Mouse (Mus musculus) midbrain, embryonic 12.5 days (tissue): ENCODE measurements at regions not wholly inside any gene's neighbourhood (a gene's known extent, or its start where the extent isn't known, plus 50 kb on each side); places are given as distances from the start of the nearest gene placed in this dataset.

ENCODE experiments used
- ATAC-seq: fragments of 200-750 bp; cut with Nextera tagmentation; 2 replicates; pipeline ENCODE4 v1.8.0; 2017; ENCODE audit warnings: low read depth, moderate TSS enrichment, moderate library complexity; ENCODE audit not compliant: low FRiP score
- H3K27ac ChIP-seq: fragments of 300-500 bp; sonication (generic); replicated peaks from 2 replicates; pipeline ENCODE4 v1.5.1; 2016; ENCODE audit warnings: mild to moderate bottlenecking
- H3K27me3 ChIP-seq: fragments of 300-500 bp; sonication (generic); 2 replicates; pipeline ENCODE4 v1.6.1; 2016; ENCODE audit warnings: mild to moderate bottlenecking
- H3K36me3 ChIP-seq: fragments of 300-500 bp; sonication (generic); 2 replicates; pipeline ENCODE4 v1.6.1; 2016
- H3K4me1 ChIP-seq: fragments of 300-500 bp; sonication (generic); 2 replicates; pipeline ENCODE4 v1.6.1; 2016
- H3K4me2 ChIP-seq: fragments of 300-500 bp; sonication (generic); replicated peaks from 2 replicates; pipeline ENCODE4 v1.6.1; 2016; ENCODE audit warnings: mild to moderate bottlenecking, moderate library complexity
- H3K4me3 ChIP-seq: fragments of 300-500 bp; sonication (generic); 2 replicates; pipeline ENCODE4 v1.5.1; 2016; ENCODE audit warnings: mild to moderate bottlenecking
- H3K9ac ChIP-seq: fragments of 300-500 bp; sonication (generic); replicated peaks from 2 replicates; pipeline ENCODE4 v1.6.1; 2016; ENCODE audit warnings: mild to moderate bottlenecking, moderate library complexity
- H3K9me3 ChIP-seq: fragments of 300-500 bp; sonication (generic); 2 replicates; pipeline ENCODE4 v1.6.1; 2016; ENCODE audit warnings: mild to moderate bottlenecking
- WGBS: fragments of 180-500 bp; shearing (Covaris S2); methylation state at CpG from one replicate; pipeline ENCODE4 v1.1.7; 2016; 5-methylcytosine and 5-hydroxymethylcytosine counted together

- Histone ChIP-seq H3K27me3 (no peaks in the 10 kb centered on the region), H3K9me3 (no peaks in the 10 kb centered on the region), H3K4me1 (no peaks in the 10 kb centered on the region), H3K4me3 (no peak overlapping the region), H3K9ac (no peak overlapping the region), H3K36me3 (no peaks in the 10 kb centered on the region), H3K27ac (no peak overlapping the region), H3K4me2 (no peak overlapping the region)
- WGBS, result 85% methylated on average over 3 of the region's 3 CpGs
- ATAC-seq, result no peak
Measured at GRCm38 (mm10) chr12:68672011-68672410, 487.0 kb downstream of the Rps29 start.

DNA sequence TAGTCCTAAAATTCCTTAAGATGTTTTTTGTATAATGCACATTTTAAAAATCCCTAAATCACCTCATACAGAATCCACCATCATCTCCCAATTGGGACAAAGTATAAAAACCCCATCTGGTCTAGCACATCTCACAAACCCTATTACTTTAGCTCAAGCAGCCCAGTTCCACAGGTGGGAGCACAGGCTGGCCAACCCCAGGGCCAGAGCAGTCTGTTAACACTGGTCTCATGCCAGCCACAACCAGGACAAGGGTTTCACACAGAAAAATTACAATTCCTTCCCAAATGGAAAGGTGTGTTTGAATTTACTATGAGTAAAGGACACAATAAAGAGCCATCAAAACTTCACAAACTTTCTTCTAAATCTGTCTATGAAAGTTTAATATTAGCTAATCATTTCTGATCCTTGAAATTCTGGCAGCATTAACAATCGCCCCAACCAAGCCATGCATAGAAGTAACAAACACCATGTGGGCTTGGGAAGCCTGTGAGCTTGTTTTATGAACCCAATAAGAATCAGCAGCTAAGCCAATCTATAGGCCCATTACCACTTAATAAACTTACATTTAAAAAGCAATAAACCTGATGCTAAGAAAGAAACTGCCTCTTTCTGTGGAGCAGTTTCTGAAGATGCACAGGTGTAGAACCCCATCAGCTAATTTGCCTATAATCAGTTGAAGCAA is 512.9 kb downstream of the Rps29 start:
- Histone ChIP-seq H3K36me3 (no peaks in the 10 kb centered on the region), H3K4me2 (no peak overlapping the region), H3K27ac (no peak overlapping the region), H3K9ac (no peak overlapping the region), H3K27me3 (no peaks in the 10 kb centered on the region), H3K4me1 (no peaks in the 10 kb centered on the region), H3K4me3 (no peak overlapping the region), H3K9me3 (no peaks in the 10 kb centered on the region)
- WGBS, result 90% methylated on average over 1 of the region's 1 CpGs
- ATAC-seq, result no peak

DNA sequence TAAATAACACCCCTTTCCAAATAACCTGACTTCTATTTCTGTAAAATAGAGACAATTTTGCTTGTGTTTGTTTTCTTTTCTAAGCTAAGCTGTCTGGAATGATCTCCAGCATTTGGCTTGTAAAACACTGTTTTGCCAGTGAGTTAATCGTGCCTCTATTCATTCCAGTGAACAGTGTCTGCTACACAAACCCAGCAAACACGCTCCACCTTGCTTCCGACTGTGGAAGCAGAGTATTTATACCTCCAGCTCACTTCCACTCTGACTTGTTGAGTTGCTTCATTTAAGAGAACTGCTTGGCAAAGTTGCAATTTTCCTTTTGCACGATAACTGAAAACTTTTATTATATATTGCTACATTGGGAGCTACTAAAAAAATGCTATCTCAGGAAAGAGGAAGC is 515.3 kb downstream of the Rps29 start:
- no peak for ATAC-seq
- no peaks in the 10 kb centered on the region for H3K9me3 ChIP-seq
- no peak overlapping the region for H3K4me2 ChIP-seq
- no peak overlapping the region for H3K4me3 ChIP-seq
- H3K4me1 ChIP-seq, result no peaks in the 10 kb centered on the region
- 91% methylated on average over 4 of the region's 4 CpGs for WGBS
- no peak overlapping the region for H3K9ac ChIP-seq
- no peaks in the 10 kb centered on the region for H3K27me3 ChIP-seq
- H3K27ac ChIP-seq, result no peak overlapping the region
- H3K36me3 ChIP-seq, result no peaks in the 10 kb centered on the region

GRCm38 (mm10) chr12:68632441-68632840 is 526.5 kb downstream of the Rps29 start:
- no peaks in the 10 kb centered on the region for H3K36me3 ChIP-seq
- H3K9ac ChIP-seq, result no peak overlapping the region
- no peak for ATAC-seq
- H3K9me3 ChIP-seq, result no peaks in the 10 kb centered on the region
- WGBS, result 97% methylated on average over 3 of the region's 3 CpGs
- H3K4me3 ChIP-seq, result no peak overlapping the region
- H3K4me2 ChIP-seq, result no peak overlapping the region
- no peak overlapping the region for H3K27ac ChIP-seq
- H3K4me1 ChIP-seq, result no peaks in the 10 kb centered on the region
- H3K27me3 ChIP-seq, result no peaks in the 10 kb centered on the region

DNA sequence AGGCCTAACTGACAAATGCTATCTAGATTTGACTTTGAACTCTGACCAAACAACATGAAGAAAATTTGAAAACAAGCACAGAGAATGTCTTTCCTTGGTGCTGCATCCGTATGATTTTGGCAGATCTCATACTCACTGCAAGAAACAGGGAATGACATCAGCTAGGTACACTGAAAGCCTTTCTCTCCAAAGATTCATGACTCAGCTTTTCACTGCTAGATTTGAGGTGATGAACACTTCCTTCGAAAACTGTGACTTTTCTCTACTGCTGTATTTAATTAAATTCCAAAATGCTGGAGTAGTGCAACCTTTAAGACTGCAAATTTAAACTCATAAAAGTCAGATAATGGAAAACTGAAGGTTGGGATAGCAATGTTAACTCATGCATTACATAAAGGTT is 540.6 kb downstream of the Rps29 start:
- WGBS, result 84% methylated on average over 2 of the region's 2 CpGs
- no peak for ATAC-seq
- Histone ChIP-seq H3K4me2 (no peak overlapping the region), H3K36me3 (no peaks in the 10 kb centered on the region), H3K4me3 (no peak overlapping the region), H3K27ac (no peak overlapping the region), H3K27me3 (no peaks in the 10 kb centered on the region), H3K4me1 (no peaks in the 10 kb centered on the region), H3K9me3 (no peaks in the 10 kb centered on the region), H3K9ac (no peak overlapping the region)

GRCm38 (mm10) chr12:68605417-68606000 is 553.5 kb downstream of the Rps29 start:
- Histone ChIP-seq H3K9ac (no peak overlapping the region), H3K9me3 (no peaks in the 10 kb centered on the region), H3K4me1 (0 out of 2 replicates have a peak, but pooled peaks cover 2% of the 10 kb centered on the region), H3K27ac (no peak overlapping the region), H3K4me3 (no peak overlapping the region), H3K4me2 (no peak overlapping the region), H3K27me3 (no peaks in the 10 kb centered on the region), H3K36me3 (no peaks in the 10 kb centered on the region)
- 80% methylated on average over 10 of the region's 10 CpGs for WGBS
- ATAC-seq, result no peak

DNA sequence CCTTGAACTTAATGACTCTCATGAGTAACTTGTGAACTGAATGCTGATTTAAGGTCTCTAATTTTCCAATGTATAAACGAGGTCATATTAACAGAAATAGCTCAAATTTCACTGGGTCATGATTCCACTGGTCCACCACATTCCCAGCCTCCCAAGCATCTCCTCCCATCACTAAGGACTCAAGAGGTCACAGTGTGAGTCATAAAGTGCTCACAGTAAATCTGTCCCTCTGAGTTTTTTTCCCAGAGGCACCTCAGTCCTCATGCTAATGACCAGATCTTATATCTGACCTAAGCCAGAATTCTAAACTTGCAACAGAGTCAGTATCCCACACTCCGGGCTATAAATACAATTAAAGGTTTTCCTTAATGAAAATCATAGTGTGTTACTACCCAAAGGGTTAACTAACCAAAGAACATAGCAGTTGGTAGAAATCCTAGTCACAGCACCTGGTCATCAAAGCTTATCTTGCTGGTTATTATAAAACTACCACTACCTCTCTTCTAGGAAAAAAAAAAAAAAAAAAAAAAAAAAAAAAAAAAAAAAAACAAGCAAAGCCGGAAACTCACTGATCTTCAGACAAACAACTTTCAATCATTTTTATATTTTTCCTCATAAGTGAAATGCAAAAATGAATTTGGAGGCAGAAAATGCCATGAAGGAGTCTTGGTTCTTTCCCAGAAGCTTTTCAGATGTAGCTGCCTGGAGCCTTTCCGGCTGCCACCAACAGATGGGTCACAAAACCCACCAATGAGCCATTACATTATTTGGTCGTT is 554.3 kb downstream of the Rps29 start:
- no peaks in the 10 kb centered on the region for H3K36me3 ChIP-seq
- no peaks in the 10 kb centered on the region for H3K9me3 ChIP-seq
- WGBS, result 90% methylated on average over 5 of the region's 5 CpGs
- no peak overlapping the region for H3K27ac ChIP-seq
- no peak overlapping the region for H3K4me2 ChIP-seq
- H3K4me3 ChIP-seq, result no peak overlapping the region
- no peak overlapping the region for H3K9ac ChIP-seq
- H3K4me1 ChIP-seq, result peaks cover 9% of the 10 kb centered on the region
- no peak for ATAC-seq
- no peaks in the 10 kb centered on the region for H3K27me3 ChIP-seq

DNA sequence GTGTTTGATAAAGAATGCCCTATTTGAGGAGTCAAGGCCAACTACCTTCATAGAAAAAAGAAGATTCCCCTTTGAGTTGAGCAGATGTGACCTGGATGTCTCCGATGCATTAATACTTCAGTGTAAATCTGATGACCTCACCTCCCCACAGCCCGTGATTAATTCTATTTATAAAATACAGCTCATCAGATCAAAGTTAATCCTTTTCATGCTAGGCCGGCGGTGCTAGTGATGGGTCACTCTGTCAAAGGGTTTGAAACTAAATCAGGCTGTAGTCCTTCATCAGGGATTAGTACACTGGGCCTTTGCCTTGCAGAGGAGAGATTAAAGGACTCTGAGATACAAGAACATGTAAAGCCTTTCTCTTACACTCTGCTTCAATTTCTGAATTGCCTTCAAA is 556.3 kb downstream of the Rps29 start:
- no peak overlapping the region for H3K9ac ChIP-seq
- H3K9me3 ChIP-seq, result no peaks in the 10 kb centered on the region
- H3K27ac ChIP-seq, result 0 out of 2 replicates have a peak overlapping the region, but pooled peaks have one; percentile 8
- WGBS, result 11% methylated on average over 4 of the region's 4 CpGs
- H3K4me2 ChIP-seq, result no peak overlapping the region
- H3K27me3 ChIP-seq, result no peaks in the 10 kb centered on the region
- H3K4me1 ChIP-seq, result peaks cover 16% of the 10 kb centered on the region
- no peak overlapping the region for H3K4me3 ChIP-seq
- no peaks in the 10 kb centered on the region for H3K36me3 ChIP-seq
- no peak for ATAC-seq

GRCm38 (mm10) chr12:68601366-68601765 is 557.6 kb downstream of the Rps29 start:
- no peaks in the 10 kb centered on the region for H3K36me3 ChIP-seq
- no peak overlapping the region for H3K9ac ChIP-seq
- H3K4me3 ChIP-seq, result no peak overlapping the region
- H3K27me3 ChIP-seq, result no peaks in the 10 kb centered on the region
- no peak overlapping the region for H3K27ac ChIP-seq
- H3K9me3 ChIP-seq, result no peaks in the 10 kb centered on the region
- peaks cover 16% of the 10 kb centered on the region for H3K4me1 ChIP-seq
- ATAC-seq, result no peak
- no peak overlapping the region for H3K4me2 ChIP-seq

DNA sequence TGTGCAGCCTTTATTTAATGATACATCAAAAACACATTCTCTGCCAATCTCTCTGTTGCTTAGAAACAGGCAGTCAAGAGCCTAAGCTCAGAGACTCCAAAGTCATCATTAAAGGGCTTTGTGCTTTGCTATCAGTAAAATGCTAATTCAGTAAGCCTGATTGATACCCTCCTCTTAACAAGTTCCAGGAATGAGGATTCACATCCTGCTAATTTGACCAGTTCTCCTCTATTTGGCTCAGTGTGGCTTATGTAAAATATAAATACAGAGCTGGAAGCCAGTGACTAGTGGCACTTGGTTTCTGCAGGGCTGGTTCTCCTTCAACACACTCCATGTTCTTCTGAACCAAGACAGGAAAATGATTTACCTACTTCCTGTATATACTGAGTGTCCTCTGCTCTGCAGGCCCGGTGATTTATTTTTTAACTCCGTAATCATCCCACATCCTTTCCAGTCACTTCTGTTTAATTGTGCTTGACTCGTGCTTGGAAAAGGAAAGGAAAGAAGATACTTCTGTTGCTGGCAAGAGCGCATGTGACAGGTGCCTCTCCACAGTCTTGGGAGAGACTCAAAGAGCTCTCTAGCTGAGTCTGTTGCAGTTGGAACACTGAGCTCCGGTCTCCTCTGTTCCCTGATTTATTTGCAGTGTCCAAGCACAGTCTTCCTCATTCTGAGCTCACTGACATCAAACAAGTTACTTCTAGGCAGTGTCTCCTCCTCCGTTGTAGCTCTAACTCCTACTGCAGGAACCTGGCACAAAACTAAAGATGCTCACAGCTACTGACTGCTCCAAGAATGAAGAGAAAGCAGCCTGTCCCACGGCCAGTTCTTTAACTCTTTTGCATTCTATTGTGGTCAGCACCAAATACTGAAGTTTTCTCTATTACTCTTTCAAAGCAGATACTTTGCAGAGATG is 559.0 kb downstream of the Rps29 start:
- whole genome bisulfite sequencing, result 61% methylated on average over 7 of the region's 7 CpGs
- peak; percentile 77 for ATAC-seq
- no peaks in the 10 kb centered on the region for H3K9me3 ChIP-seq

DNA sequence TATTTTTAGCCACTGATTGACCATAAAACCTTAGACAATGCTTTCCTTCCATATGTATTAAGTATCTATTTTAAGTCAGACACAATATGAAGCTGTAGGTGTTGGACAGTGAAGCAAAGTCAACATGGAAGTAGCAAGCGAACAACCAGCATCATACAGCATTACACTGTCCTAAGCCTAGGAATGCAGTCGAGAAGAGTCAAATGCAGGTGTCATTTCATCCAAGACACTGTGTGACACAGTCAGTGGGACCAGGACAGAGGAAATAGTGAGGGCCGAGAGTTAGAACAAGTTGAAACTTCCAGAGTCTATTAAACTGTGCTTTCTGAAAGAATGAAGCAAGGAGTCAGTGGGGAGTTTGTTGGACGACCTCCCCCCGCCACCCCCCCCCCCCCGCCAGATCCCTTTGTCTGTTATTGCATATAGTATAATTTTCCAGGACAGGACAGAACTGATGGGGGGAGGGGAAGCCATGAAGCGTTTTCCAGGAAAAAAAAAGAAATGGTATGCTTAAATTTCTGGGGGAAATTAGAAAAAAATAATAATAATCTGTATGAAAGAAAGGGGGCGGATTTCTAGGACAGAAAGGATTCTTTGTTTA is 559.9 kb downstream of the Rps29 start:
- 35% methylated on average over 8 of the region's 8 CpGs for WGBS
- ATAC-seq, result peak; percentile 52
- Histone ChIP-seq H3K36me3 (no peaks in the 10 kb centered on the region), H3K4me2 (0 out of 2 replicates have a peak overlapping the region, but pooled peaks have one; percentile 11), H3K27ac (0 out of 2 replicates have a peak overlapping the region, but pooled peaks have one; percentile 26), H3K4me3 (no peak overlapping the region), H3K9ac (no peak overlapping the region), H3K9me3 (no peaks in the 10 kb centered on the region), H3K4me1 (peaks cover 16% of the 10 kb centered on the region), H3K27me3 (no peaks in the 10 kb centered on the region)

More for the DNA sequence above, 559.0 kb downstream of the Rps29 start:
- peaks cover 16% of the 10 kb centered on the region for H3K4me1 ChIP-seq
- H3K36me3 ChIP-seq, result no peaks in the 10 kb centered on the region
- H3K9ac ChIP-seq, result no peak overlapping the region
- no peaks in the 10 kb centered on the region for H3K27me3 ChIP-seq
- H3K4me3 ChIP-seq, result no peak overlapping the region
- no peak overlapping the region for H3K4me2 ChIP-seq
- peak overlapping the region; percentile 26; the same call in 1 of the 2 replicates for H3K27ac ChIP-seq
